Mouse (Mus musculus) hindbrain, embryonic 15.5 days (tissue): ENCODE measurements around the gene Zfand3. TPM values are rescaled to one million over a fixed set of nuclear protein-coding genes. Genes with fewer than 3 reads are reported as not detected.

Experiments
- ATAC-seq: fragments of 200-750 bp; cut with Nextera tagmentation; 2 replicates; pipeline ENCODE4 v1.8.0; 2017; ENCODE audit warnings: low read depth, moderate number of reproducible peaks, moderate TSS enrichment; ENCODE audit not compliant: low FRiP score
- H3K27ac ChIP-seq: fragments of 300-500 bp; sonication (generic); replicated peaks from 2 replicates; pipeline ENCODE4 v1.5.1; 2015; ENCODE audit warnings: mild to moderate bottlenecking, inconsistent platforms
- H3K27me3 ChIP-seq: fragments of 300-500 bp; sonication (generic); 2 replicates; pipeline ENCODE4 v1.6.1; 2015; ENCODE audit warnings: control low read depth, inconsistent platforms
- H3K36me3 ChIP-seq: fragments of 300-500 bp; sonication (generic); 2 replicates; pipeline ENCODE4 v1.6.1; 2015; ENCODE audit warnings: control low read depth, inconsistent platforms
- H3K4me1 ChIP-seq: fragments of 300-500 bp; sonication (generic); replicated peaks from 2 replicates; pipeline ENCODE4 v1.6.1; 2015; ENCODE audit warnings: control low read depth, inconsistent platforms
- H3K4me2 ChIP-seq: fragments of 300-500 bp; sonication (generic); 2 replicates; pipeline ENCODE4 v1.6.1; 2015; ENCODE audit warnings: moderate library complexity, mild to moderate bottlenecking, inconsistent platforms
- H3K4me3 ChIP-seq: fragments of 300-500 bp; sonication (generic); 2 replicates; pipeline ENCODE4 v1.5.1; 2015; ENCODE audit warnings: mild to moderate bottlenecking, inconsistent platforms
- H3K9ac ChIP-seq: fragments of 300-500 bp; sonication (generic); 2 replicates; pipeline ENCODE4 v1.6.1; 2015; ENCODE audit warnings: inconsistent platforms
- H3K9me3 ChIP-seq: fragments of 300-500 bp; sonication (generic); 2 replicates; pipeline ENCODE4 v1.6.1; 2016; ENCODE audit warnings: control low read depth, inconsistent platforms
- WGBS: fragments of 180-500 bp; shearing (Covaris S2); methylation state at CpG from one replicate; pipeline ENCODE4 v1.1.7; 2015; 5-methylcytosine and 5-hydroxymethylcytosine counted together
- polyA plus RNA-seq: library from polyadenylated mRNA; unstranded; fragments of >200 nt; fragmentation: Nextera tagmentation; extraction: Ambion mirVana; gene quantifications from 2 replicates; pipeline ENCODE4 v1.2.1, GENCODE M21; 2015

The Zfand3 gene
- polyA plus RNA-seq, 1 experiment from 2014 or later = 59.8 TPM

GRCm38 (mm10) chr17:30225030-30225740 lies 220.7 kb downstream of the Zfand3 start:
- H3K4me1 ChIP-seq = peaks cover 36% of the 10 kb centered on the region
- H3K36me3 ChIP-seq = no peaks in the 10 kb centered on the region
- no peaks in the 10 kb centered on the region for H3K9me3 ChIP-seq
- H3K27me3 ChIP-seq = no peaks in the 10 kb centered on the region
- H3K27ac ChIP-seq = no peak overlapping the region
- WGBS = 36% methylated on average over 5 of the region's 5 CpGs
- no peak overlapping the region for H3K4me3 ChIP-seq
- ATAC-seq = peak; percentile 40; the same call in 1 of the 2 replicates
- no peak overlapping the region for H3K4me2 ChIP-seq
- H3K9ac ChIP-seq = no peak overlapping the region

GRCm38 (mm10) chr17:30228439-30229215 lies 224.1 kb downstream of the Zfand3 start:
- H3K4me3 ChIP-seq = no peak overlapping the region

GRCm38 (mm10) chr17:30230428-30230827 lies 225.9 kb downstream of the Zfand3 start:
- WGBS = 87% methylated on average over 4 of the region's 4 CpGs
- peaks cover 36% of the 10 kb centered on the region for H3K4me1 ChIP-seq
- no peak overlapping the region for H3K4me3 ChIP-seq
- no peak overlapping the region for H3K9ac ChIP-seq
- no peaks in the 10 kb centered on the region for H3K27me3 ChIP-seq
- no peak for ATAC-seq
- H3K4me2 ChIP-seq = no peak overlapping the region
- H3K9me3 ChIP-seq = no peaks in the 10 kb centered on the region
- H3K27ac ChIP-seq = no peak overlapping the region
- H3K36me3 ChIP-seq = no peaks in the 10 kb centered on the region

More at GRCm38 (mm10) chr17:30228439-30229215, 224.1 kb downstream of the Zfand3 start:
- no peaks in the 10 kb centered on the region for H3K9me3 ChIP-seq
- no peaks in the 10 kb centered on the region for H3K36me3 ChIP-seq
- H3K9ac ChIP-seq = no peak overlapping the region
- H3K4me2 ChIP-seq = no peak overlapping the region
- WGBS = 86% methylated on average over 10 of the region's 10 CpGs
- H3K4me1 ChIP-seq = peaks cover 42% of the 10 kb centered on the region
- no peak overlapping the region for H3K27ac ChIP-seq
- no peaks in the 10 kb centered on the region for H3K27me3 ChIP-seq
- no peak for ATAC-seq

GRCm38 (mm10) chr17:30231483-30231882 lies 226.9 kb downstream of the Zfand3 start:
- H3K9ac ChIP-seq = no peak overlapping the region
- H3K4me3 ChIP-seq = no peak overlapping the region
- no peaks in the 10 kb centered on the region for H3K36me3 ChIP-seq
- peaks cover 39% of the 10 kb centered on the region for H3K4me1 ChIP-seq
- WGBS = 93% methylated on average over 1 of the region's 1 CpGs
- no peak for ATAC-seq
- no peaks in the 10 kb centered on the region for H3K9me3 ChIP-seq
- H3K27me3 ChIP-seq = no peaks in the 10 kb centered on the region
- no peak overlapping the region for H3K27ac ChIP-seq
- no peak overlapping the region for H3K4me2 ChIP-seq

- Histone ChIP-seq H3K27me3 (no peaks in the 10 kb centered on the region), H3K9me3 (no peaks in the 10 kb centered on the region), H3K4me3 (no peak overlapping the region), H3K36me3 (no peaks in the 10 kb centered on the region), H3K4me1 (peaks cover 50% of the 10 kb centered on the region), H3K27ac (no peak overlapping the region), H3K4me2 (no peak overlapping the region), H3K9ac (no peak overlapping the region)
- WGBS = 31% methylated on average over 4 of the region's 4 CpGs
- no peak; the same call in 1 of the 2 replicates for ATAC-seq
These were observed 228.2 kb downstream of the Zfand3 start for GRCm38 (mm10) chr17:30232698-30233097.

- Histone ChIP-seq H3K27me3 (no peaks in the 10 kb centered on the region), H3K9me3 (no peaks in the 10 kb centered on the region), H3K4me2 (no peak overlapping the region), H3K9ac (no peak overlapping the region), H3K4me3 (no peak overlapping the region), H3K27ac (no peak overlapping the region), H3K36me3 (no peaks in the 10 kb centered on the region), H3K4me1 (peaks cover 54% of the 10 kb centered on the region)
- WGBS = 77% methylated on average over 4 of the region's 4 CpGs
- no peak for ATAC-seq
These were observed 230.8 kb downstream of the Zfand3 start for GRCm38 (mm10) chr17:30235380-30235779.

GRCm38 (mm10) chr17:30236611-30237010 lies 232.1 kb downstream of the Zfand3 start:
- Histone ChIP-seq H3K9me3 (no peaks in the 10 kb centered on the region), H3K27ac (no peak overlapping the region), H3K4me2 (no peak overlapping the region), H3K27me3 (no peaks in the 10 kb centered on the region), H3K4me3 (no peak overlapping the region), H3K4me1 (peaks cover 59% of the 10 kb centered on the region), H3K9ac (no peak overlapping the region), H3K36me3 (no peaks in the 10 kb centered on the region)
- 45% methylated on average over 6 of the region's 6 CpGs for WGBS
- ATAC-seq = peak; percentile 62; the same call in 1 of the 2 replicates

- 93% methylated on average over 7 of the region's 7 CpGs for WGBS
- no peak for ATAC-seq
- H3K9ac ChIP-seq = no peak overlapping the region
- no peak overlapping the region for H3K4me3 ChIP-seq
- H3K4me1 ChIP-seq = peaks cover 66% of the 10 kb centered on the region
- H3K27ac ChIP-seq = no peak overlapping the region
- H3K4me2 ChIP-seq = no peak overlapping the region
- H3K27me3 ChIP-seq = no peaks in the 10 kb centered on the region
- H3K36me3 ChIP-seq = no peaks in the 10 kb centered on the region
- no peaks in the 10 kb centered on the region for H3K9me3 ChIP-seq
These were observed 233.1 kb downstream of the Zfand3 start for GRCm38 (mm10) chr17:30237600-30237999.

- Histone ChIP-seq H3K27ac (no peak overlapping the region), H3K4me2 (no peak overlapping the region), H3K4me3 (no peak overlapping the region), H3K36me3 (no peaks in the 10 kb centered on the region), H3K4me1 (peaks cover 66% of the 10 kb centered on the region), H3K9me3 (no peaks in the 10 kb centered on the region), H3K9ac (no peak overlapping the region), H3K27me3 (no peaks in the 10 kb centered on the region)
- ATAC-seq = no peak
- WGBS = 72% methylated on average over 5 of the region's 5 CpGs
These were observed 234.9 kb downstream of the Zfand3 start for GRCm38 (mm10) chr17:30239458-30239857.

- Histone ChIP-seq H3K4me3 (no peak overlapping the region), H3K4me2 (no peak overlapping the region), H3K9ac (no peak overlapping the region), H3K4me1 (peaks cover 78% of the 10 kb centered on the region), H3K27ac (no peak overlapping the region), H3K27me3 (no peaks in the 10 kb centered on the region), H3K9me3 (no peaks in the 10 kb centered on the region), H3K36me3 (no peaks in the 10 kb centered on the region)
- WGBS = 75% methylated on average over 4 of the region's 4 CpGs
- no peak for ATAC-seq
These were observed 236.1 kb downstream of the Zfand3 start for GRCm38 (mm10) chr17:30240659-30241058.

GRCm38 (mm10) chr17:30241061-30241460 lies 236.5 kb downstream of the Zfand3 start:
- Histone ChIP-seq H3K36me3 (no peaks in the 10 kb centered on the region), H3K4me2 (no peak overlapping the region), H3K9ac (no peak overlapping the region), H3K27ac (peak overlapping the region; percentile 34; the same call in 1 of the 2 replicates), H3K4me1 (peaks cover 78% of the 10 kb centered on the region), H3K4me3 (no peak overlapping the region), H3K9me3 (no peaks in the 10 kb centered on the region), H3K27me3 (no peaks in the 10 kb centered on the region)
- ATAC-seq = no peak
- WGBS = 65% methylated on average over 6 of the region's 6 CpGs

- Histone ChIP-seq H3K9me3 (no peaks in the 10 kb centered on the region), H3K4me3 (no peak overlapping the region), H3K36me3 (no peaks in the 10 kb centered on the region), H3K27me3 (no peaks in the 10 kb centered on the region), H3K4me1 (peaks cover 72% of the 10 kb centered on the region), H3K4me2 (no peak overlapping the region), H3K27ac (peak overlapping the region; percentile 34; the same call in 1 of the 2 replicates), H3K9ac (no peak overlapping the region)
- 29% methylated on average over 17 of the region's 17 CpGs for WGBS
- peak; percentile 55; the same call in 1 of the 2 replicates for ATAC-seq
These were observed 237.3 kb downstream of the Zfand3 start for GRCm38 (mm10) chr17:30241720-30242322.
